Mouse (Mus musculus) lung, postnatal 0 days (tissue): ENCODE measurements around the gene Olfr846.

Experiments used
- CTCF ChIP-seq: IDR thresholded peaks from 2 replicates; pipeline ENCODE4 v1.5.1; 2016; ENCODE audit warnings: antibody characterized with exemption, mild to moderate bottlenecking
- EP300 ChIP-seq: IDR thresholded peaks from 2 replicates; pipeline ENCODE4 v1.6.1; 2016; ENCODE audit warnings: antibody characterized with exemption, mild to moderate bottlenecking, control low read depth

- no peak for TF ChIP-seq CTCF
- TF ChIP-seq EP300, result no peak
Observed at GRCm38 (mm10) chr9:19316047-19316446, 47.8 kb downstream of the Olfr846 start, which contains the start of gene Olfr844.
